Mouse (Mus musculus) liver, embryonic 12.5 days (tissue): Measurements from ENCODE around the gene Mrpl20. TPM values are rescaled to one million over a fixed set of nuclear protein-coding genes. Genes with fewer than 3 reads are reported as not detected.

Experiments used
- ATAC-seq: fragments of 200-750 bp; cut with Nextera tagmentation; 2 replicates; pipeline ENCODE4 v1.8.0; 2017; ENCODE audit warnings: moderate number of reproducible peaks, mild to moderate bottlenecking, moderate library complexity
- H3K27ac ChIP-seq: fragments of 300-500 bp; sonication (generic); 2 replicates; pipeline ENCODE4 v1.5.1; 2016; ENCODE audit warnings: mild to moderate bottlenecking
- H3K27me3 ChIP-seq: fragments of 300-500 bp; sonication (generic); replicated peaks from 2 replicates; pipeline ENCODE4 v1.6.1; 2016; ENCODE audit warnings: mild to moderate bottlenecking, moderate library complexity
- H3K36me3 ChIP-seq: fragments of 300-500 bp; sonication (generic); 2 replicates; pipeline ENCODE4 v1.6.1; 2016; ENCODE audit warnings: mild to moderate bottlenecking, moderate library complexity
- H3K4me1 ChIP-seq: fragments of 300-500 bp; sonication (generic); 2 replicates; pipeline ENCODE4 v1.6.1; 2016
- H3K4me2 ChIP-seq: fragments of 300-500 bp; sonication (generic); 2 replicates; pipeline ENCODE4 v1.6.1; 2016; ENCODE audit warnings: mild to moderate bottlenecking, moderate library complexity
- H3K4me3 ChIP-seq: fragments of 300-500 bp; sonication (generic); 2 replicates; pipeline ENCODE4 v1.5.1; 2016; ENCODE audit warnings: mild to moderate bottlenecking, moderate library complexity
- H3K9ac ChIP-seq: fragments of 300-500 bp; sonication (generic); 2 replicates; pipeline ENCODE4 v1.6.1; 2016; ENCODE audit warnings: mild to moderate bottlenecking, moderate library complexity
- H3K9me3 ChIP-seq: fragments of 300-500 bp; sonication (generic); replicated peaks from 2 replicates; pipeline ENCODE4 v1.6.1; 2016; ENCODE audit warnings: mild to moderate bottlenecking, moderate library complexity
- WGBS: fragments of 180-500 bp; shearing (Covaris S2); methylation state at CpG from one replicate; pipeline ENCODE4 v1.1.7; 2016; ENCODE audit not compliant: insufficient replicate concordance; 5-methylcytosine and 5-hydroxymethylcytosine counted together
- microRNA-seq: library from miRNA; unstranded; fragments of <30 nt; microRNA quantifications from one replicate; pipeline ENCODE4, GENCODE M21; 2017
- polyA plus RNA-seq: library from polyadenylated mRNA; unstranded; fragments of >200 nt; fragmentation: Nextera tagmentation; extraction: Ambion mirVana; gene quantifications from 2 replicates; pipeline ENCODE4 v1.2.1, GENCODE M21; 2016

The Mrpl20 gene
- polyA plus RNA-seq, 1 experiment from 2014 or later: 223 TPM

GRCm38 (mm10) chr4:155849391-155849790, 46.7 kb downstream of the Mrpl20 start:
- Histone ChIP-seq H3K36me3 (peaks cover 14% of the 10 kb centered on the region), H3K4me2 (peak overlapping the region; percentile 99), H3K27ac (no peak overlapping the region), H3K9me3 (no peaks in the 10 kb centered on the region), H3K9ac (no peak overlapping the region), H3K27me3 (0 out of 2 replicates have a peak, but pooled peaks cover 5% of the 10 kb centered on the region), H3K4me1 (peaks cover 42% of the 10 kb centered on the region), H3K4me3 (no peak overlapping the region)
- no peak for ATAC-seq
- WGBS: 74% methylated on average over 2 of the region's 2 CpGs

- H3K9ac ChIP-seq: no peak overlapping the region
- H3K9me3 ChIP-seq: no peaks in the 10 kb centered on the region
- no peak overlapping the region for H3K27ac ChIP-seq
- no peak for ATAC-seq
- H3K36me3 ChIP-seq: peaks cover 19% of the 10 kb centered on the region
- H3K4me2 ChIP-seq: peak overlapping the region; percentile 99; the same call in 1 of the 2 replicates
- H3K4me3 ChIP-seq: no peak overlapping the region
- WGBS: 73% methylated on average over 3 of the region's 3 CpGs
- H3K27me3 ChIP-seq: 0 out of 2 replicates have a peak, but pooled peaks cover 5% of the 10 kb centered on the region
- peaks cover 42% of the 10 kb centered on the region for H3K4me1 ChIP-seq
Observed at GRCm38 (mm10) chr4:155849792-155850451, 47.2 kb downstream of the Mrpl20 start.

- WGBS: 86% methylated on average over 3 of the region's 3 CpGs
- Histone ChIP-seq H3K27me3 (no peaks in the 10 kb centered on the region), H3K4me3 (no peak overlapping the region), H3K4me1 (peaks cover 53% of the 10 kb centered on the region), H3K36me3 (peaks cover 33% of the 10 kb centered on the region), H3K9me3 (no peaks in the 10 kb centered on the region), H3K9ac (no peak overlapping the region), H3K27ac (no peak overlapping the region), H3K4me2 (no peak overlapping the region)
- ATAC-seq: no peak
Observed at GRCm38 (mm10) chr4:155851368-155851767, 48.7 kb downstream of the Mrpl20 start.

- no peak overlapping the region for H3K9ac ChIP-seq
- WGBS: 73% methylated on average over 2 of the region's 2 CpGs
- H3K4me1 ChIP-seq: peaks cover 53% of the 10 kb centered on the region
- no peaks in the 10 kb centered on the region for H3K27me3 ChIP-seq
- no peak overlapping the region for H3K27ac ChIP-seq
- H3K9me3 ChIP-seq: no peaks in the 10 kb centered on the region
- no peak overlapping the region for H3K4me3 ChIP-seq
- ATAC-seq: no peak
- H3K4me2 ChIP-seq: no peak overlapping the region
- H3K36me3 ChIP-seq: peaks cover 40% of the 10 kb centered on the region
Observed at GRCm38 (mm10) chr4:155851951-155852411, 49.3 kb downstream of the Mrpl20 start.

- ATAC-seq: no peak
- Histone ChIP-seq H3K4me1 (peaks cover 49% of the 10 kb centered on the region), H3K27me3 (no peaks in the 10 kb centered on the region), H3K4me2 (no peak overlapping the region), H3K9me3 (no peaks in the 10 kb centered on the region), H3K36me3 (peaks cover 54% of the 10 kb centered on the region), H3K27ac (no peak overlapping the region), H3K9ac (no peak overlapping the region), H3K4me3 (no peak overlapping the region)
- 80% methylated on average over 9 of the region's 9 CpGs for WGBS
Observed at GRCm38 (mm10) chr4:155853421-155853820, 50.7 kb downstream of the Mrpl20 start.

- H3K9ac ChIP-seq: no peak overlapping the region
- H3K4me2 ChIP-seq: no peak overlapping the region
- no peak for ATAC-seq
- no peaks in the 10 kb centered on the region for H3K27me3 ChIP-seq
- H3K4me1 ChIP-seq: peaks cover 33% of the 10 kb centered on the region
- H3K4me3 ChIP-seq: no peak overlapping the region
- no peak overlapping the region for H3K27ac ChIP-seq
- 93% methylated on average over 12 of the region's 12 CpGs for WGBS
- H3K36me3 ChIP-seq: peaks cover 68% of the 10 kb centered on the region
- no peaks in the 10 kb centered on the region for H3K9me3 ChIP-seq
Observed at GRCm38 (mm10) chr4:155854991-155855390, 52.3 kb downstream of the Mrpl20 start.

GRCm38 (mm10) chr4:155856071-155856470, 53.4 kb downstream of the Mrpl20 start:
- Histone ChIP-seq H3K9ac (no peak overlapping the region), H3K4me2 (peak overlapping the region; percentile 26; the same call in 1 of the 2 replicates), H3K4me3 (no peak overlapping the region), H3K36me3 (peaks cover 79% of the 10 kb centered on the region), H3K27me3 (no peaks in the 10 kb centered on the region), H3K27ac (no peak overlapping the region), H3K9me3 (no peaks in the 10 kb centered on the region), H3K4me1 (peaks cover 24% of the 10 kb centered on the region)
- no peak for ATAC-seq
- WGBS: 80% methylated on average over 12 of the region's 12 CpGs

- Histone ChIP-seq H3K9ac (no peak overlapping the region), H3K27ac (no peak overlapping the region), H3K4me1 (peaks cover 22% of the 10 kb centered on the region), H3K4me3 (no peak overlapping the region), H3K9me3 (no peaks in the 10 kb centered on the region), H3K36me3 (peaks cover 84% of the 10 kb centered on the region), H3K4me2 (peak overlapping the region; percentile 26), H3K27me3 (no peaks in the 10 kb centered on the region)
- ATAC-seq: peak; percentile 57
- WGBS: 45% methylated on average over 3 of the region's 3 CpGs
Observed at GRCm38 (mm10) chr4:155856881-155857280, 54.2 kb downstream of the Mrpl20 start.

GRCm38 (mm10) chr4:155859318-155859717, 56.6 kb downstream of the Mrpl20 start:
- 40% methylated on average over 13 of the region's 13 CpGs for WGBS
- no peak overlapping the region for H3K4me3 ChIP-seq
- peaks cover 22% of the 10 kb centered on the region for H3K4me1 ChIP-seq
- H3K9ac ChIP-seq: no peak overlapping the region
- H3K27me3 ChIP-seq: no peaks in the 10 kb centered on the region
- H3K9me3 ChIP-seq: no peaks in the 10 kb centered on the region
- no peak overlapping the region for H3K27ac ChIP-seq
- ATAC-seq: peak; percentile 16; the same call in 1 of the 2 replicates
- H3K4me2 ChIP-seq: no peak overlapping the region
- H3K36me3 ChIP-seq: peaks cover 71% of the 10 kb centered on the region

Small RNA genes lying within 50 kb of the gene (microRNA-seq; reads per million reads assigned to microRNA genes)
- not detected for gene Gm27743

Other genes with a start within 250 kb of the Mrpl20 start
- gene Nadk, start 240.5 kb upstream of the Mrpl20 start, polyA plus RNA-seq: 75.9 and 78.0 TPM in 2 replicates
- 7.1 and 7.3 TPM in 2 replicates for gene Slc35e2, start 201.5 kb upstream of the Mrpl20 start, polyA plus RNA-seq
- gene Cdk11b, start 178.0 kb upstream of the Mrpl20 start, polyA plus RNA-seq: 41.1 and 45.5 TPM in 2 replicates
- not detected in 2 replicates for gene Gm10563, start 157.5 kb upstream of the Mrpl20 start, polyA plus RNA-seq
- gene Mmp23, start 149.5 kb upstream of the Mrpl20 start, polyA plus RNA-seq: 8.1 and 9.2 TPM in 2 replicates
- 7.2 and 7.4 TPM in 2 replicates for gene Mib2, start 133.7 kb upstream of the Mrpl20 start, polyA plus RNA-seq
- 1.9 and 2.0 TPM in 2 replicates for gene Fndc10, start 108.5 kb upstream of the Mrpl20 start, polyA plus RNA-seq
- 80.8 and 91.2 TPM in 2 replicates for gene Ssu72, start 98.1 kb upstream of the Mrpl20 start, polyA plus RNA-seq
- 0.17 and 0.24 TPM in 2 replicates for gene Tmem240, start 68.1 kb upstream of the Mrpl20 start, polyA plus RNA-seq
- gene Atad3a, start 41.8 kb upstream of the Mrpl20 start, polyA plus RNA-seq: 101 and 110 TPM in 2 replicates
- 0.49 and 0.73 TPM in 2 replicates for gene Vwa1, start 28.2 kb upstream of the Mrpl20 start, polyA plus RNA-seq
- gene Tmem88b, start 17.0 kb upstream of the Mrpl20 start, polyA plus RNA-seq: 0.32 TPM in 2 replicates
- not detected in 2 replicates for gene Ankrd65, start 12.4 kb upstream of the Mrpl20 start, polyA plus RNA-seq
- 98.8 and 101 TPM in 2 replicates for gene Ccnl2, start 9.6 kb downstream of the Mrpl20 start, polyA plus RNA-seq
- 146 and 153 TPM in 2 replicates for gene Aurkaip1, start 28.4 kb downstream of the Mrpl20 start, polyA plus RNA-seq
- gene Mxra8, start 36.8 kb downstream of the Mrpl20 start, polyA plus RNA-seq: 8.1 and 9.2 TPM in 2 replicates
- gene Dvl1, start 44.5 kb downstream of the Mrpl20 start, polyA plus RNA-seq: 10.7 and 12.1 TPM in 2 replicates
- 0.07 and 0.11 TPM in 2 replicates for gene Tas1r3, start 60.5 kb downstream of the Mrpl20 start, polyA plus RNA-seq
- 10.3 and 10.8 TPM in 2 replicates for gene Cptp, start 66.6 kb downstream of the Mrpl20 start, polyA plus RNA-seq
- gene Ints11, start 66.7 kb downstream of the Mrpl20 start, polyA plus RNA-seq: 50.0 and 51.4 TPM in 2 replicates
- gene Pusl1, start 88.9 kb downstream of the Mrpl20 start, polyA plus RNA-seq: 32.7 and 33.6 TPM in 2 replicates
- 13.4 and 13.6 TPM in 2 replicates for gene Acap3, start 88.9 kb downstream of the Mrpl20 start, polyA plus RNA-seq
- gene Ube2j2, start 141.0 kb downstream of the Mrpl20 start, polyA plus RNA-seq: 106 and 111 TPM in 2 replicates
- gene C1qtnf12, start 159.4 kb downstream of the Mrpl20 start, polyA plus RNA-seq: 45.0 and 48.8 TPM in 2 replicates
- 8.2 and 8.7 TPM in 2 replicates for gene B3galt6, start 189.8 kb downstream of the Mrpl20 start, polyA plus RNA-seq
- gene Sdf4, start 190.0 kb downstream of the Mrpl20 start, polyA plus RNA-seq: 93.4 and 93.9 TPM in 2 replicates
- gene Tnfrsf4, start 211.0 kb downstream of the Mrpl20 start, polyA plus RNA-seq: 0.39 and 0.60 TPM in 2 replicates
- 0.77 and 0.99 TPM in 2 replicates for gene Tnfrsf18, start 223.3 kb downstream of the Mrpl20 start, polyA plus RNA-seq